Mouse (Mus musculus): ENCODE data around the gene Scgn.

DNA sequence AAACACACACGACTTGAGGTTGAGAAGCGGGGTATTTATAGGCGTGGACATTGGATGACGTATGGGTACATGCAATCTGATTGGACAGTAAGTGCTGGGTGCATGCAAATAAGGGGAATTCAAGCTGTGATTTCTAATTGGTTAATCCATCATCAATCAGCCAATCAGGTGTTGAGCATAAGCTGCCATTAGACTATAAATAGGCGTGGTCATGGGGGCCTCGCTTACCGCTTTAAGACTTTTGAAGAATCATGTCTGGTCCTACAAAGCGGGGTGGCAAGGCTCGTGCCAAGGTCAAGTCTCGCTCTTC, 56.8 kb downstream of the Scgn start, which contains the start of gene Hist1h2aa:
- TF ChIP-seq CTCF (IDR thresholded peaks at IDR 0.05; ENCODE audit: insufficient read depth, low read length) (no peak), POLR2A (IDR thresholded peaks at IDR 0.05; ENCODE audit: borderline replicate concordance, extremely low read depth, low read depth, low read length) (no peak)

Measured in lung, adult 2 months (tissue).